Mouse (Mus musculus) megakaryocyte, embryonic 14.5 days (primary cell): ENCODE measurements around the gene Tmem202. TPM values are rescaled to one million over a fixed set of nuclear protein-coding genes. Genes with fewer than 3 reads are reported as not detected.

ENCODE experiments used
- H3K27me3 ChIP-seq: replicated peaks from 2 replicates; pipeline ENCODE3; 2012; ENCODE audit warnings: inconsistent platforms
- H3K36me3 ChIP-seq: replicated peaks from 2 replicates; pipeline ENCODE3; 2012; ENCODE audit warnings: low read length, inconsistent platforms, mixed read lengths
- H3K4me1 ChIP-seq: 2 replicates; pipeline ENCODE4 v1.6.1; 2012; ENCODE audit warnings: inconsistent platforms
- H3K4me3 ChIP-seq: replicated peaks from 2 replicates; pipeline ENCODE3; 2012; ENCODE audit warnings: moderate library complexity, mild to moderate bottlenecking, inconsistent platforms
- H3K9me3 ChIP-seq: 2 replicates; pipeline ENCODE4 v1.6.1; 2012; ENCODE audit warnings: inconsistent platforms
- FLI1 ChIP-seq: IDR thresholded peaks from 2 replicates; pipeline ENCODE4 v1.6.1; 2012; ENCODE audit warnings: low read length, inconsistent platforms, mixed read lengths
- GATA1 ChIP-seq: IDR thresholded peaks from 3 replicates; pipeline ENCODE4 v1.6.1; 2012; ENCODE audit warnings: mixed read lengths, low read length, inconsistent platforms, borderline replicate concordance
- polyA plus RNA-seq: library from polyadenylated mRNA; stranded (reverse); fragments of >175 nt; gene quantifications from 2 replicates; pipeline ENCODE4 v1.2.3, GENCODE M21; 2012; ENCODE audit warnings: low replicate concordance; ENCODE audit not compliant: insufficient read depth

Gene Tmem202
- polyA plus RNA-seq, 1 experiment = 0.11 TPM

GRCm38 (mm10) chr9:59565600-59565999 lies 26.0 kb upstream of the Tmem202 start:
- Histone ChIP-seq H3K4me3 (no peak overlapping the region), H3K9me3 (no peaks in the 10 kb centered on the region), H3K27me3 (peaks cover 8% of the 10 kb centered on the region), H3K36me3 (peaks cover 56% of the 10 kb centered on the region), H3K4me1 (peaks cover 42% of the 10 kb centered on the region)
- TF ChIP-seq GATA1 (no peak), FLI1 (no peak)

GRCm38 (mm10) chr9:59553719-59554118 lies 14.1 kb upstream of the Tmem202 start:
- H3K4me1 ChIP-seq = peaks cover 69% of the 10 kb centered on the region
- H3K4me3 ChIP-seq = no peak overlapping the region
- no peaks in the 10 kb centered on the region for H3K27me3 ChIP-seq
- TF ChIP-seq FLI1 = no peak
- no peak for TF ChIP-seq GATA1
- peaks cover 97% of the 10 kb centered on the region for H3K36me3 ChIP-seq
- no peaks in the 10 kb centered on the region for H3K9me3 ChIP-seq

- Histone ChIP-seq H3K4me3 (no peak overlapping the region), H3K9me3 (no peaks in the 10 kb centered on the region), H3K36me3 (peaks cover 97% of the 10 kb centered on the region), H3K4me1 (peaks cover 80% of the 10 kb centered on the region), H3K27me3 (no peaks in the 10 kb centered on the region)
- TF ChIP-seq FLI1 (no peak), GATA1 (no peak)
Observed at GRCm38 (mm10) chr9:59552610-59553009, 13.0 kb upstream of the Tmem202 start.

GRCm38 (mm10) chr9:59551620-59552031 lies 12.0 kb upstream of the Tmem202 start:
- Histone ChIP-seq H3K9me3 (no peaks in the 10 kb centered on the region), H3K27me3 (no peaks in the 10 kb centered on the region), H3K36me3 (peaks cover 97% of the 10 kb centered on the region), H3K4me3 (peak overlapping the region; percentile 71), H3K4me1 (peaks cover 89% of the 10 kb centered on the region)
- no peak for TF ChIP-seq GATA1
- no peak for TF ChIP-seq FLI1

GRCm38 (mm10) chr9:59551017-59551416 lies 11.4 kb upstream of the Tmem202 start:
- Histone ChIP-seq H3K9me3 (no peaks in the 10 kb centered on the region), H3K4me1 (peaks cover 95% of the 10 kb centered on the region), H3K27me3 (no peaks in the 10 kb centered on the region), H3K4me3 (peak overlapping the region; percentile 8), H3K36me3 (peaks cover 97% of the 10 kb centered on the region)
- no peak for TF ChIP-seq FLI1
- TF ChIP-seq GATA1 = no peak

- no peak for TF ChIP-seq GATA1
- no peak for TF ChIP-seq FLI1
- H3K4me1 ChIP-seq = peaks cover 93% of the 10 kb centered on the region
- H3K4me3 ChIP-seq = peak overlapping the region; percentile 18
- no peaks in the 10 kb centered on the region for H3K27me3 ChIP-seq
- H3K9me3 ChIP-seq = no peaks in the 10 kb centered on the region
- H3K36me3 ChIP-seq = peaks cover 93% of the 10 kb centered on the region
Observed at GRCm38 (mm10) chr9:59550077-59550476, 10.4 kb upstream of the Tmem202 start.

GRCm38 (mm10) chr9:59548961-59549487 lies 9.4 kb upstream of the Tmem202 start:
- Histone ChIP-seq H3K4me3 (no peak overlapping the region), H3K9me3 (no peaks in the 10 kb centered on the region), H3K27me3 (no peaks in the 10 kb centered on the region), H3K36me3 (peaks cover 87% of the 10 kb centered on the region), H3K4me1 (peaks cover 95% of the 10 kb centered on the region)
- TF ChIP-seq FLI1 (no peak), GATA1 (no peak)

GRCm38 (mm10) chr9:59547869-59548268 lies 8.2 kb upstream of the Tmem202 start:
- Histone ChIP-seq H3K9me3 (no peaks in the 10 kb centered on the region), H3K4me3 (no peak overlapping the region), H3K27me3 (no peaks in the 10 kb centered on the region), H3K4me1 (peaks cover 95% of the 10 kb centered on the region), H3K36me3 (peaks cover 84% of the 10 kb centered on the region)
- TF ChIP-seq FLI1 (no peak), GATA1 (no peak)

- H3K27me3 ChIP-seq = no peaks in the 10 kb centered on the region
- TF ChIP-seq FLI1 = no peak
- no peak for TF ChIP-seq GATA1
- H3K4me1 ChIP-seq = peaks cover 86% of the 10 kb centered on the region
- H3K36me3 ChIP-seq = peaks cover 66% of the 10 kb centered on the region
- H3K9me3 ChIP-seq = no peaks in the 10 kb centered on the region
- H3K4me3 ChIP-seq = peak overlapping the region; percentile 91
Observed at GRCm38 (mm10) chr9:59544739-59545138, 5.1 kb upstream of the Tmem202 start.

GRCm38 (mm10) chr9:59542766-59543324 lies 3.2 kb upstream of the Tmem202 start:
- Histone ChIP-seq H3K4me3 (peak overlapping the region; percentile 91), H3K4me1 (peaks cover 79% of the 10 kb centered on the region)
- TF ChIP-seq FLI1 (no peak), GATA1 (peak; percentile 77; the same call in 1 of the 3 replicates)

More at GRCm38 (mm10) chr9:59542766-59543324, 3.2 kb upstream of the Tmem202 start:
- H3K9me3 ChIP-seq = no peaks in the 10 kb centered on the region
- H3K27me3 ChIP-seq = no peaks in the 10 kb centered on the region
- H3K36me3 ChIP-seq = peaks cover 47% of the 10 kb centered on the region
